Mouse (Mus musculus) kidney, embryonic 16.5 days (tissue): ENCODE measurements around the gene Fcho1. TPM values are rescaled to one million over a fixed set of nuclear protein-coding genes. Genes with fewer than 3 reads are reported as not detected.

Experiments used
- ATAC-seq: fragments of 200-750 bp; cut with Nextera tagmentation; 2 replicates; pipeline ENCODE4 v1.8.0; 2017; ENCODE audit warnings: moderate TSS enrichment; ENCODE audit not compliant: low FRiP score, low TSS enrichment
- H3K27ac ChIP-seq: fragments of 300-500 bp; sonication (generic); 2 replicates; pipeline ENCODE4 v1.5.1; 2014; ENCODE audit warnings: low read length
- H3K27me3 ChIP-seq: fragments of 300-500 bp; sonication (generic); 2 replicates; pipeline ENCODE4 v1.6.1; 2014; ENCODE audit warnings: low read length, control low read depth, mixed read lengths; ENCODE audit not compliant: insufficient read depth
- H3K36me3 ChIP-seq: fragments of 300-500 bp; sonication (generic); 2 replicates; pipeline ENCODE4 v1.6.1; 2014; ENCODE audit warnings: low read length, control low read depth, mixed read lengths; ENCODE audit not compliant: insufficient read depth
- H3K4me1 ChIP-seq: fragments of 300-500 bp; sonication (generic); 2 replicates; pipeline ENCODE4 v1.6.1; 2014; ENCODE audit warnings: low read length, control low read depth, mixed read lengths; ENCODE audit not compliant: insufficient read depth
- H3K4me2 ChIP-seq: fragments of 300-500 bp; sonication (generic); replicated peaks from 2 replicates; pipeline ENCODE4 v1.6.1; 2014; ENCODE audit warnings: low read depth, low read length
- H3K4me3 ChIP-seq: fragments of 300-500 bp; sonication (generic); 2 replicates; pipeline ENCODE4 v1.5.1; 2014; ENCODE audit warnings: mild to moderate bottlenecking, low read length
- H3K9ac ChIP-seq: fragments of 300-500 bp; sonication (generic); replicated peaks from 2 replicates; pipeline ENCODE4 v1.6.1; 2014; ENCODE audit warnings: low read length
- H3K9me3 ChIP-seq: fragments of 300-500 bp; sonication (generic); 2 replicates; pipeline ENCODE4 v1.6.1; 2016; ENCODE audit warnings: low read length, control low read depth
- WGBS: fragments of 180-500 bp; shearing (Covaris S2); extraction: QIAGEN DNeasy Blood & Tissue Kit; methylation state at CpG from one replicate; pipeline ENCODE4 v1.1.7; 2014; 5-methylcytosine and 5-hydroxymethylcytosine counted together
- polyA plus RNA-seq: library from polyadenylated mRNA; unstranded; fragments of >200 nt; fragmentation: Nextera tagmentation; extraction: Ambion mirVana; gene quantifications from 2 replicates; pipeline ENCODE4 v1.2.1, GENCODE M21; 2015

Gene Fcho1
- polyA plus RNA-seq, 1 experiment from 2014 or later = 8.7 TPM

DNA sequence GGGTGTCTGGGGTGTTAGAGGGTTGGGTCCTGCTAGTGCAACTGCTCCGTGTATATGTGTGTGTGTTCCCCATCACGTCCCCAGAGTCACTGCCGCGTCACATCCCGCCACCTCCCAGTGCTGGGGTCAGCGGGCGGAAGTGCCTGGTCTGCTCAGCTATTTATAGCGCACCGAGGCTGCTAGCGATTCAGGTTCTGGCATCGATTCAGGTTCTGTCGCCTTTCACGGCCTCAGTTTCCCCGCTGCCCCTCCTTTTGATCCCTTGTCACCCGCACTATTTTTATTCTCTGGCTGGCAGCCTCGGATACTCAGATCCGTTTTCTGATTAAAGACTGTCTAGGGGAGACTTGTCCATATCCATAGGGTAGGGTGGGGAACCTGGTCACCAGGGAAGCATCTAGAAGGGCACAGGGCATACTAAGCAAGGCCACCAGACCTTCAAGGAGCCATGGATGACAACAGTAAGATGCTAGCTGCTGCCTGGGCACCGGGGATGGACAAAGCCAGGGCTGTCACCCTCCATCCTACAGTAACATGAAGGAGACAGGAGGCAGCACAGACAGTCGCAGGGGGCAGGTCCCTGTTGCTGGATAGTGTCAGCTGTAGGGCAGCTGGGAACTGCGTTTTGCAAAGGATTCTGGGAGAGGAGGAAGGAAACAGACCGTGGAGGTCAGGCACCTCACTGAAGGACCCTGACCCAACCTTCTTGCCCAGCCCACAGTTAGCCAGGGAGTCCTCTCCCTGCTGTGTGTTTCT is 57.1 kb downstream of the Fcho1 start:
- no peak for ATAC-seq
- peaks cover 30% of the 10 kb centered on the region for H3K27me3 ChIP-seq
- peak overlapping the region; percentile 18 for H3K4me3 ChIP-seq
- H3K36me3 ChIP-seq = no peaks in the 10 kb centered on the region
- H3K4me1 ChIP-seq = peaks cover 44% of the 10 kb centered on the region
- WGBS = 1% methylated on average over 21 of the region's 21 CpGs
- H3K9me3 ChIP-seq = no peaks in the 10 kb centered on the region
- peak overlapping the region; percentile 44 for H3K4me2 ChIP-seq
- peak overlapping the region; percentile 51 for H3K9ac ChIP-seq
- H3K27ac ChIP-seq = 0 out of 2 replicates have a peak overlapping the region, but pooled peaks have one; percentile 10

GRCm38 (mm10) chr8:71667256-71667655 is 58.3 kb downstream of the Fcho1 start:
- no peak overlapping the region for H3K4me3 ChIP-seq
- 52% methylated on average over 5 of the region's 5 CpGs for WGBS
- no peaks in the 10 kb centered on the region for H3K36me3 ChIP-seq
- H3K4me2 ChIP-seq = no peak overlapping the region
- H3K4me1 ChIP-seq = peaks cover 44% of the 10 kb centered on the region
- H3K9ac ChIP-seq = peak overlapping the region; percentile 51; the same call in 1 of the 2 replicates
- no peaks in the 10 kb centered on the region for H3K9me3 ChIP-seq
- H3K27ac ChIP-seq = 0 out of 2 replicates have a peak overlapping the region, but pooled peaks have one; percentile 29
- peaks cover 31% of the 10 kb centered on the region for H3K27me3 ChIP-seq
- no peak for ATAC-seq

DNA sequence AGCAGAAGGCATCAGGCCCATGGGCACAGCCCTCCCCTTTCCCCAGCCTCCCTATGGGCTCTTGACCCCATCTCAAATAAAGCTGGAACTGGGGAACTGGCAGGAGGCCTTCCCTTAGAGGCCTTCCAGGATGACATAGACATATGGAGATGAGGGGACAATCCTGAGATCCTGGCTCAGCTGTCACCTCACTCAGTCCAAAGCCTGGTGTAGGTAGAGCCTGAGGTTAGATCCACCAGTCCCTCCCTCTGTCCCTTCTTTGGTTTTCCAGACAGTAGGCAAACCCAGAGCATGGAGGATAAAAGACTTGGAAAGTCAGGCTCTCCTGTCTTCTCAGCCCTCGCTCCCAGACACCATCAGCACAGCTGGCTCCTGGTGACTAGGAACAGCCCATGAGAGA is 58.7 kb downstream of the Fcho1 start:
- H3K4me2 ChIP-seq = no peak overlapping the region
- no peak overlapping the region for H3K4me3 ChIP-seq
- H3K9ac ChIP-seq = no peak overlapping the region
- H3K36me3 ChIP-seq = no peaks in the 10 kb centered on the region
- peaks cover 33% of the 10 kb centered on the region for H3K27me3 ChIP-seq
- ATAC-seq = no peak
- peaks cover 44% of the 10 kb centered on the region for H3K4me1 ChIP-seq
- H3K9me3 ChIP-seq = no peaks in the 10 kb centered on the region
- H3K27ac ChIP-seq = no peak overlapping the region
- WGBS = 50% methylated on average over 1 of the region's 1 CpGs

- no peak overlapping the region for H3K27ac ChIP-seq
- peak overlapping the region; percentile 33 for H3K4me3 ChIP-seq
- 4% methylated on average over 22 of the region's 22 CpGs for WGBS
- peak overlapping the region; percentile 43 for H3K4me2 ChIP-seq
- no peak overlapping the region for H3K9ac ChIP-seq
- H3K36me3 ChIP-seq = no peaks in the 10 kb centered on the region
- peaks cover 35% of the 10 kb centered on the region for H3K4me1 ChIP-seq
- no peaks in the 10 kb centered on the region for H3K9me3 ChIP-seq
- peak; percentile 71 for ATAC-seq
- H3K27me3 ChIP-seq = peaks cover 32% of the 10 kb centered on the region
Observed at GRCm38 (mm10) chr8:71665331-71666130, 60.0 kb downstream of the Fcho1 start.

- ATAC-seq = peak; percentile 42
- no peak overlapping the region for H3K9ac ChIP-seq
- peaks cover 7% of the 10 kb centered on the region for H3K4me1 ChIP-seq
- no peak overlapping the region for H3K4me3 ChIP-seq
- H3K9me3 ChIP-seq = no peaks in the 10 kb centered on the region
- H3K36me3 ChIP-seq = no peaks in the 10 kb centered on the region
- peaks cover 53% of the 10 kb centered on the region for H3K27me3 ChIP-seq
- H3K4me2 ChIP-seq = no peak overlapping the region
- WGBS = 7% methylated on average over 36 of the region's 36 CpGs
- H3K27ac ChIP-seq = no peak overlapping the region
Observed at GRCm38 (mm10) chr8:71660325-71661120, 65.0 kb downstream of the Fcho1 start.

GRCm38 (mm10) chr8:71659751-71660150 is 65.8 kb downstream of the Fcho1 start:
- Histone ChIP-seq H3K9ac (no peak overlapping the region), H3K27ac (no peak overlapping the region), H3K4me1 (peaks cover under 1% of the 10 kb centered on the region), H3K36me3 (no peaks in the 10 kb centered on the region), H3K27me3 (peaks cover 61% of the 10 kb centered on the region), H3K9me3 (no peaks in the 10 kb centered on the region), H3K4me2 (no peak overlapping the region), H3K4me3 (no peak overlapping the region)
- no peak for ATAC-seq
- 53% methylated on average over 1 of the region's 1 CpGs for WGBS

GRCm38 (mm10) chr8:71658515-71659049 is 66.9 kb downstream of the Fcho1 start:
- no peak overlapping the region for H3K9ac ChIP-seq
- 27% methylated on average over 17 of the region's 17 CpGs for WGBS
- H3K27ac ChIP-seq = no peak overlapping the region
- no peaks in the 10 kb centered on the region for H3K9me3 ChIP-seq
- H3K4me1 ChIP-seq = peaks cover 5% of the 10 kb centered on the region
- no peak overlapping the region for H3K4me2 ChIP-seq
- no peaks in the 10 kb centered on the region for H3K36me3 ChIP-seq
- no peak for ATAC-seq
- H3K27me3 ChIP-seq = peaks cover 72% of the 10 kb centered on the region
- no peak overlapping the region for H3K4me3 ChIP-seq
